1 mouse cellular context compared by ENCODE assay signal in genomic region chr4:148074521-148075189, GRCm38 (mm10).
TF ChIP-seq lines count a peak whose summit lies in the region.

No protein-coding gene starts in this region.

TF ChIP-seq in CH12.LX, 34 proteins besides CTCF, POLR2A, EP300 and RAD21:
- TF ChIP-seq ELF1 (IDR thresholded peaks at IDR 0.05; ENCODE audit: low read depth, low read length), result no peak
- TF ChIP-seq MYC (IDR thresholded peaks at IDR 0.05; ENCODE audit: low read depth, low read length), result no peak
- TF ChIP-seq NELFE (IDR thresholded peaks at IDR 0.05; ENCODE audit: low read depth, low read length), result no peak
- TF ChIP-seq MAX (IDR thresholded peaks at IDR 0.05; ENCODE audit: low read length), result peak; percentile 57; the same call in 1 of the 2 replicates
- TF ChIP-seq CHD1 (IDR thresholded peaks at IDR 0.05; ENCODE audit: low read depth, low read length), result no peak
- TF ChIP-seq USF1 (IDR thresholded peaks at IDR 0.05; ENCODE audit: low read depth, low read length), result no peak
- TF ChIP-seq ZNF384 (IDR thresholded peaks at IDR 0.05; ENCODE audit: low read depth, low read length), result peak; percentile 96
- no peak for TF ChIP-seq JUND (conservative IDR thresholded peaks at IDR 0.05; ENCODE audit: low read depth, low read length)
- TF ChIP-seq IRF4 (IDR thresholded peaks at IDR 0.05; ENCODE audit: low read depth, low read length), result no peak; the same call in 1 of the 2 replicates
- peak; percentile 67 for TF ChIP-seq BHLHE40 (IDR thresholded peaks at IDR 0.05; ENCODE audit: low read depth, low read length)
- peak; percentile 31 for TF ChIP-seq SMC3 (IDR thresholded peaks at IDR 0.05; ENCODE audit: low read depth, low read length)
- no peak for TF ChIP-seq ZMIZ1 (IDR thresholded peaks at IDR 0.05; ENCODE audit: low read depth, low read length)
- no peak for TF ChIP-seq MAZ (IDR thresholded peaks at IDR 0.05; ENCODE audit: low read depth, low read length)
- TF ChIP-seq KAT2A (IDR thresholded peaks at IDR 0.05; ENCODE audit: insufficient replicate concordance, low read length), result no peak
- no peak for TF ChIP-seq ZKSCAN1 (IDR thresholded peaks at IDR 0.05; ENCODE audit: borderline replicate concordance, low read depth, low read length)
